Mouse (Mus musculus): ENCODE data around the gene Mast3. TPM values are rescaled to one million over a fixed set of nuclear protein-coding genes. Genes with fewer than 3 reads are reported as not detected.

Gene Mast3
- polyA plus RNA-seq, 1 experiment from 2014 or later, result 18.3 TPM

Small RNA genes within 50 kb of the gene (microRNA-seq; reads per million reads assigned to microRNA genes)
- 0.62 reads per million for gene Mir7240

Other genes with a start within 250 kb of the Mast3 start
- 119 and 133 TPM in 2 replicates for gene Isyna1, start 210.7 kb downstream of the Mast3 start, polyA plus RNA-seq (2015; fragmentation: Nextera tagmentation; extraction: Ambion mirVana)
- gene Ssbp4, start 196.2 kb downstream of the Mast3 start, polyA plus RNA-seq (2015; fragmentation: Nextera tagmentation; extraction: Ambion mirVana), result 123 and 129 TPM in 2 replicates
- 1.1 and 1.2 TPM in 2 replicates for gene Lrrc25, start 188.9 kb downstream of the Mast3 start, polyA plus RNA-seq (2015; fragmentation: Nextera tagmentation; extraction: Ambion mirVana)
- gene Gdf15, start 172.6 kb downstream of the Mast3 start, polyA plus RNA-seq (2015; fragmentation: Nextera tagmentation; extraction: Ambion mirVana), result 0.30 TPM in 1 of 2 replicates, not detected in the other
- 87.5 and 99.4 TPM in 2 replicates for gene Pgpep1, start 144.7 kb downstream of the Mast3 start, polyA plus RNA-seq (2015; fragmentation: Nextera tagmentation; extraction: Ambion mirVana)
- gene Lsm4, start 131.8 kb downstream of the Mast3 start, polyA plus RNA-seq (2015; fragmentation: Nextera tagmentation; extraction: Ambion mirVana), result 176 and 201 TPM in 2 replicates
- 65.1 and 97.7 TPM in 2 replicates for gene Jund, start 106.1 kb downstream of the Mast3 start, polyA plus RNA-seq (2015; fragmentation: Nextera tagmentation; extraction: Ambion mirVana)
- 0.07 and 0.08 TPM in 2 replicates for gene Iqcn, start 101.6 kb downstream of the Mast3 start, polyA plus RNA-seq (2015; fragmentation: Nextera tagmentation; extraction: Ambion mirVana)
- gene Gm3336, start 86.5 kb downstream of the Mast3 start, polyA plus RNA-seq (2015; fragmentation: Nextera tagmentation; extraction: Ambion mirVana), result not detected in 2 replicates
- gene Pde4c, start 81.3 kb downstream of the Mast3 start, polyA plus RNA-seq (2015; fragmentation: Nextera tagmentation; extraction: Ambion mirVana), result 0.15 and 0.28 TPM in 2 replicates
- gene Rab3a, start 50.4 kb downstream of the Mast3 start, polyA plus RNA-seq (2015; fragmentation: Nextera tagmentation; extraction: Ambion mirVana), result 261 and 275 TPM in 2 replicates
- 36.2 and 38.4 TPM in 2 replicates for gene Mpv17l2, start 44.1 kb downstream of the Mast3 start, polyA plus RNA-seq (2015; fragmentation: Nextera tagmentation; extraction: Ambion mirVana)
- 78.9 and 87.2 TPM in 2 replicates for gene Pik3r2, start 28.3 kb downstream of the Mast3 start, polyA plus RNA-seq (2015; fragmentation: Nextera tagmentation; extraction: Ambion mirVana)
- not detected in 2 replicates for gene Il12rb1, start 3.4 kb upstream of the Mast3 start, polyA plus RNA-seq (2015; fragmentation: Nextera tagmentation; extraction: Ambion mirVana)
- gene Arrdc2, start 34.7 kb upstream of the Mast3 start, polyA plus RNA-seq (2015; fragmentation: Nextera tagmentation; extraction: Ambion mirVana), result 7.7 and 10.5 TPM in 2 replicates
- 19.6 and 26.9 TPM in 2 replicates for gene Kcnn1, start 58.2 kb upstream of the Mast3 start, polyA plus RNA-seq (2015; fragmentation: Nextera tagmentation; extraction: Ambion mirVana)
- 160 TPM in 2 replicates for gene Ccdc124, start 68.9 kb upstream of the Mast3 start, polyA plus RNA-seq (2015; fragmentation: Nextera tagmentation; extraction: Ambion mirVana)
- 0.67 and 0.73 TPM in 2 replicates for gene Slc5a5, start 87.7 kb upstream of the Mast3 start, polyA plus RNA-seq (2015; fragmentation: Nextera tagmentation; extraction: Ambion mirVana)
- 2,682 and 2,717 TPM in 2 replicates for gene Rpl18a, start 92.4 kb upstream of the Mast3 start, polyA plus RNA-seq (2015; fragmentation: Nextera tagmentation; extraction: Ambion mirVana)
- gene Map1s, start 100.9 kb upstream of the Mast3 start, polyA plus RNA-seq (2015; fragmentation: Nextera tagmentation; extraction: Ambion mirVana), result 61.0 and 62.5 TPM in 2 replicates